In genomic region chr8:84712759-84713120, GRCm38 (mm10) we compare ENCODE assay signal across 7 mouse cellular contexts. TPM values are rescaled to one million over a fixed set of nuclear protein-coding genes. Genes with fewer than 3 reads are reported as not detected.
DNase-seq lines count a peak whose midpoint lies in the region; ATAC-seq lines count a peak whose summit lies in the region.

No protein-coding gene starts in this region.

- ATAC-seq in lung, embryonic 15.5 days (ENCODE audit: borderline replicate concordance, extremely low read depth, low FRiP score, low TSS enrichment), result peak; percentile 50
- no peak for ATAC-seq in forebrain, embryonic 15.5 days (replicated peaks)
- ATAC-seq in limb, embryonic 12.5 days (ENCODE audit: insufficient number of reproducible peaks, insufficient read depth, low FRiP score, low TSS enrichment, low read depth), result peak; percentile 14; the same call in 1 of the 2 replicates
- 0 out of 2 replicates have a peak, but pooled peaks have one; percentile 4 for ATAC-seq in stomach, embryonic 14.5 days (ENCODE audit: insufficient number of reproducible peaks, insufficient read depth, low FRiP score, low read depth)

- no peak for DNase-seq in lung, adult 18-20 months
- no peak for DNase-seq in right cerebral cortex, adult 2 months (ENCODE audit: low spot score in 2 of 2)
- no peak for DNase-seq in urinary bladder, postnatal 25 days (ENCODE audit: low spot score)

- H3K36me3 ChIP-seq in lung, embryonic 15.5 days, result peaks cover 24% of the 10 kb centered on the region
- no peaks in the 10 kb centered on the region for H3K36me3 ChIP-seq in forebrain, embryonic 15.5 days
- peaks cover 41% of the 10 kb centered on the region for H3K36me3 ChIP-seq in limb, embryonic 12.5 days
- H3K36me3 ChIP-seq in stomach, embryonic 14.5 days (ENCODE audit: control insufficient read depth, insufficient read depth, low read length), result peaks cover 19% of the 10 kb centered on the region

- peaks cover 73% of the 10 kb centered on the region for H3K4me1 ChIP-seq in lung, embryonic 15.5 days
- peaks cover 86% of the 10 kb centered on the region for H3K4me1 ChIP-seq in forebrain, embryonic 15.5 days
- H3K4me1 ChIP-seq in limb, embryonic 12.5 days (replicated peaks), result peaks cover 93% of the 10 kb centered on the region
- H3K4me1 ChIP-seq in stomach, embryonic 14.5 days (ENCODE audit: control insufficient read depth, insufficient read depth, low read length), result peaks cover 42% of the 10 kb centered on the region

- peak overlapping the region; percentile 98 for H3K27ac ChIP-seq in lung, embryonic 15.5 days
- H3K27ac ChIP-seq in forebrain, embryonic 15.5 days (replicated peaks), result peak overlapping the region; percentile 94
- peak overlapping the region; percentile 97 for H3K27ac ChIP-seq in limb, embryonic 12.5 days
- H3K27ac ChIP-seq in stomach, embryonic 14.5 days (ENCODE audit: low read length), result peak overlapping the region; percentile 83

- peaks cover 5% of the 10 kb centered on the region; the same call in 1 of the 2 replicates for H3K27me3 ChIP-seq in lung, embryonic 15.5 days
- peaks cover under 1% of the 10 kb centered on the region; the same call in 1 of the 2 replicates for H3K27me3 ChIP-seq in forebrain, embryonic 15.5 days
- H3K27me3 ChIP-seq in limb, embryonic 12.5 days, result peaks cover 29% of the 10 kb centered on the region
- H3K27me3 ChIP-seq in stomach, embryonic 14.5 days (ENCODE audit: control insufficient read depth, insufficient read depth, low read length), result peaks cover 8% of the 10 kb centered on the region

- H3K4me2 ChIP-seq in lung, embryonic 15.5 days, result peak overlapping the region; percentile 34; the same call in 1 of the 2 replicates
- H3K4me2 ChIP-seq in forebrain, embryonic 15.5 days (replicated peaks), result no peak overlapping the region
- peak overlapping the region; percentile 40; the same call in 1 of the 2 replicates for H3K4me2 ChIP-seq in limb, embryonic 12.5 days
- peak overlapping the region; percentile 33; the same call in 1 of the 2 replicates for H3K4me2 ChIP-seq in stomach, embryonic 14.5 days (replicated peaks; ENCODE audit: low read depth, low read length)

- H3K9me3 ChIP-seq in lung, embryonic 15.5 days, result no peaks in the 10 kb centered on the region
- H3K9me3 ChIP-seq in forebrain, embryonic 15.5 days, result no peaks in the 10 kb centered on the region
- H3K9me3 ChIP-seq in limb, embryonic 12.5 days, result no peaks in the 10 kb centered on the region
- no peaks in the 10 kb centered on the region for H3K9me3 ChIP-seq in stomach, embryonic 14.5 days (ENCODE audit: control insufficient read depth, low read depth, low read length)

- H3K9ac ChIP-seq in lung, embryonic 15.5 days, result 0 out of 2 replicates have a peak overlapping the region, but pooled peaks have one; percentile 4
- H3K9ac ChIP-seq in forebrain, embryonic 15.5 days (replicated peaks), result peak overlapping the region; percentile 25; the same call in 1 of the 2 replicates
- 0 out of 2 replicates have a peak overlapping the region, but pooled peaks have one; percentile 28 for H3K9ac ChIP-seq in limb, embryonic 12.5 days (replicated peaks)
- no peak overlapping the region for H3K9ac ChIP-seq in stomach, embryonic 14.5 days (replicated peaks; ENCODE audit: low read depth, low read length)

- H3K4me3 ChIP-seq in lung, embryonic 15.5 days, result no peak overlapping the region
- H3K4me3 ChIP-seq in forebrain, embryonic 15.5 days, result no peak overlapping the region
- no peak overlapping the region for H3K4me3 ChIP-seq in limb, embryonic 12.5 days (replicated peaks)
- no peak overlapping the region for H3K4me3 ChIP-seq in stomach, embryonic 14.5 days (ENCODE audit: low read depth, low read length)

- 2% methylated on average over 3 of the region's 3 CpGs for WGBS in lung, embryonic 15.5 days
- 0% methylated on average over 3 of the region's 3 CpGs for WGBS in forebrain, embryonic 15.5 days
- 15% methylated on average over 3 of the region's 3 CpGs for WGBS in limb, embryonic 12.5 days
- 20% methylated on average over 3 of the region's 3 CpGs for WGBS in stomach, embryonic 14.5 days

RNA-seq across cellular contexts. Expression of gene G430095P16Rik, which starts 10.1 kb away (rescaled TPM):
- 3.4 and 4.4 TPM in 2 replicates for polyA plus RNA-seq in lung, embryonic 15.5 days (2015; fragmentation: Nextera tagmentation; extraction: Ambion mirVana)
- 2.7 TPM in 2 replicates for polyA plus RNA-seq in forebrain, embryonic 15.5 days (2015; fragmentation: Nextera tagmentation; extraction: Ambion mirVana)
- polyA plus RNA-seq in limb, embryonic 12.5 days (2016; fragmentation: Nextera tagmentation; extraction: Ambion mirVana), result 9.7 and 11.8 TPM in 2 replicates
- 2.8 and 5.0 TPM in 2 replicates for polyA plus RNA-seq in stomach, embryonic 14.5 days (2014; fragmentation: Nextera tagmentation; extraction: Ambion mirVana)

RNA-seq across cellular contexts. Expression of gene Lyl1, which starts 11.5 kb away (rescaled TPM):
- 11.9 and 12.1 TPM in 2 replicates for polyA plus RNA-seq in lung, embryonic 15.5 days (2015; fragmentation: Nextera tagmentation; extraction: Ambion mirVana)
- 2.1 and 2.5 TPM in 2 replicates for polyA plus RNA-seq in forebrain, embryonic 15.5 days (2015; fragmentation: Nextera tagmentation; extraction: Ambion mirVana)
- polyA plus RNA-seq in limb, embryonic 12.5 days (2016; fragmentation: Nextera tagmentation; extraction: Ambion mirVana), result 3.7 and 4.7 TPM in 2 replicates
- 4.6 and 5.0 TPM in 2 replicates for polyA plus RNA-seq in stomach, embryonic 14.5 days (2014; fragmentation: Nextera tagmentation; extraction: Ambion mirVana)

RNA-seq across cellular contexts. Expression of gene Nacc1, which starts 25.1 kb away (rescaled TPM):
- 20.2 and 21.6 TPM in 2 replicates for polyA plus RNA-seq in lung, embryonic 15.5 days (2015; fragmentation: Nextera tagmentation; extraction: Ambion mirVana)
- 15.5 and 16.4 TPM in 2 replicates for polyA plus RNA-seq in forebrain, embryonic 15.5 days (2015; fragmentation: Nextera tagmentation; extraction: Ambion mirVana)
- 16.9 and 21.4 TPM in 2 replicates for polyA plus RNA-seq in limb, embryonic 12.5 days (2016; fragmentation: Nextera tagmentation; extraction: Ambion mirVana)
- 25.1 and 25.7 TPM in 2 replicates for polyA plus RNA-seq in stomach, embryonic 14.5 days (2014; fragmentation: Nextera tagmentation; extraction: Ambion mirVana)

RNA-seq across cellular contexts. Expression of gene Trmt1, which starts 26.6 kb away (rescaled TPM):
- 57.5 and 58.4 TPM in 2 replicates for polyA plus RNA-seq in lung, embryonic 15.5 days (2015; fragmentation: Nextera tagmentation; extraction: Ambion mirVana)
- 62.4 and 64.0 TPM in 2 replicates for polyA plus RNA-seq in forebrain, embryonic 15.5 days (2015; fragmentation: Nextera tagmentation; extraction: Ambion mirVana)
- 63.4 and 66.9 TPM in 2 replicates for polyA plus RNA-seq in limb, embryonic 12.5 days (2016; fragmentation: Nextera tagmentation; extraction: Ambion mirVana)
- polyA plus RNA-seq in stomach, embryonic 14.5 days (2014; fragmentation: Nextera tagmentation; extraction: Ambion mirVana), result 64.6 and 65.7 TPM in 2 replicates

RNA-seq across cellular contexts. Expression of gene Ier2, which starts 50.1 kb away (rescaled TPM):
- polyA plus RNA-seq in lung, embryonic 15.5 days (2015; fragmentation: Nextera tagmentation; extraction: Ambion mirVana), result 91.2 and 92.0 TPM in 2 replicates
- 26.0 and 33.4 TPM in 2 replicates for polyA plus RNA-seq in forebrain, embryonic 15.5 days (2015; fragmentation: Nextera tagmentation; extraction: Ambion mirVana)
- 134 and 144 TPM in 2 replicates for polyA plus RNA-seq in limb, embryonic 12.5 days (2016; fragmentation: Nextera tagmentation; extraction: Ambion mirVana)
- 73.1 and 83.4 TPM in 2 replicates for polyA plus RNA-seq in stomach, embryonic 14.5 days (2014; fragmentation: Nextera tagmentation; extraction: Ambion mirVana)
